Mouse (Mus musculus) thymus, adult 2 months (tissue): ENCODE data around the gene Foxs1.

Experiments used
- CTCF ChIP-seq: fragments of 200-500 bp; IDR thresholded peaks from 2 replicates; pipeline ENCODE4 v1.5.1; 2012; ENCODE audit warnings: mild to moderate bottlenecking, control low read depth, low read length, moderate library complexity, borderline replicate concordance; ENCODE audit not compliant: control insufficient read depth, poor library complexity, insufficient read depth; ENCODE audit errors: extremely low read depth
- POLR2A ChIP-seq: fragments of 200-500 bp; IDR thresholded peaks from 2 replicates; pipeline ENCODE4 v1.6.1; 2012; ENCODE audit warnings: mild to moderate bottlenecking, low read length, control low read depth, moderate library complexity; ENCODE audit not compliant: control insufficient read depth, poor library complexity, insufficient read depth; ENCODE audit errors: extremely low read depth

DNA sequence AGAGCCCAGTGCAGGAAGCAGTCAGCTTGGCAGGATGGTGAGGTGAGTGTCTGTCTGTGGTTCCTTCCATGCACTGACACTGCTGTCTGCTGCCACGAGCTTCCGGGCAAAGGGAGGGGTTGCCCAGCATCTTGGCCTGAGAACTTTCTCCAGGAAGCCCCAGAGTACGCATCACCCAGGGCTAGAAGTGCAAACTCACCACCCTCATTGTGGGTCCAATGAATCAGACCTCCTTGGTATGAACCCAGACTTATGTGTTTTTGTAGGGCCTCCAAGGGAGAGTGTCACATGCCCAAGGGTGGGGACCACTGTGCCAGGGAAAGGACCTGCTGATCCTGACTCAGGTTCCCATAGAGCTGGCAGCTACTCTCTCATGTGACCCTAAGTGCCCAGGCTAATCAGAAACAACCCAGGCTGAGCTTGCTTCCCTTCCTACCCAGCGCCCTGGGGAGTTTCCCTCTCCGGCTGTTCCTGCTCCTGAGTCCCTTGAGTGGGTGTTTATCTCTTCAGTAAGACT lies 28.8 kb downstream of the Foxs1 start:
- TF ChIP-seq CTCF: no peak
- TF ChIP-seq POLR2A: no peak
